Mouse (Mus musculus) bone marrow, adult 2 months (tissue): ENCODE results near the gene Fbxl22. TPM values are rescaled to one million over a fixed set of nuclear protein-coding genes. Genes with fewer than 3 reads are reported as not detected.

Experiments used
- H3K27ac ChIP-seq: fragments of 200-500 bp; 2 replicates; pipeline ENCODE4 v1.5.1; 2012; ENCODE audit warnings: low read depth, mild to moderate bottlenecking, control low read depth, inconsistent platforms, low read length; ENCODE audit not compliant: control insufficient read depth, poor library complexity, insufficient read depth
- H3K4me1 ChIP-seq: fragments of 200-500 bp; 2 replicates; pipeline ENCODE4 v1.6.1; 2011; ENCODE audit warnings: low read length; ENCODE audit not compliant: control insufficient read depth, insufficient read depth
- H3K4me3 ChIP-seq: fragments of 200-500 bp; replicated peaks from 2 replicates; pipeline ENCODE3; 2011; ENCODE audit warnings: mild to moderate bottlenecking, low read depth, low read length, control low read depth; ENCODE audit not compliant: control insufficient read depth
- CTCF ChIP-seq: fragments of 200-500 bp; IDR thresholded peaks from 2 replicates; pipeline ENCODE4 v1.5.1; 2011; ENCODE audit warnings: low read length, control low read depth; ENCODE audit not compliant: control insufficient read depth, insufficient read depth
- POLR2A ChIP-seq: fragments of 200-500 bp; IDR thresholded peaks from 2 replicates; pipeline ENCODE4 v1.6.1; 2011; ENCODE audit warnings: low read depth, mild to moderate bottlenecking, control low read depth, low read length, borderline replicate concordance; ENCODE audit not compliant: control insufficient read depth
- WGBS: fragments of 180-500 bp; shearing (Covaris S2); methylation state at CpG from one replicate; pipeline ENCODE4 v1.1.7; 2018; 5-methylcytosine and 5-hydroxymethylcytosine counted together
- polyA plus RNA-seq: library from polyadenylated mRNA; stranded (reverse); fragments of >200 nt; gene quantifications from 2 replicates; pipeline ENCODE4 v1.2.4, GENCODE M21; 2011; ENCODE audit warnings: low replicate concordance; ENCODE audit not compliant: missing spikeins, insufficient read depth, insufficient read length

Fbxl22 gene
- polyA plus RNA-seq = 0.90 TPM in 1 of 2 replicates, not detected in the other

- H3K4me3 ChIP-seq = no peak within 1 kb of the TSS
- WGBS = 73% methylated on average over 17 of the region's 17 CpGs
- TF ChIP-seq POLR2A (peak; percentile 20; the same call in 1 of the 2 replicates), CTCF (peak; percentile 56; the same call in 1 of the 2 replicates)
- no peak within 1 kb of the TSS for H3K27ac ChIP-seq
- H3K4me1 ChIP-seq = peaks cover 3% of the 10 kb centered on the region
These were observed at the start of gene Fbxl22 for GRCm38 (mm10) chr9:66514256-66514770. Gene Fbxl22, minus strand, starts transcription at chr9:66514593.

GRCm38 (mm10) chr9:66562215-66562614, 47.8 kb upstream of the Fbxl22 start:
- Histone ChIP-seq H3K4me3 (no peak overlapping the region), H3K27ac (no peak overlapping the region), H3K4me1 (peaks cover 1% of the 10 kb centered on the region)
- TF ChIP-seq POLR2A (no peak), CTCF (no peak)
- 38% methylated on average over 1 of the region's 1 CpGs for WGBS

DNA sequence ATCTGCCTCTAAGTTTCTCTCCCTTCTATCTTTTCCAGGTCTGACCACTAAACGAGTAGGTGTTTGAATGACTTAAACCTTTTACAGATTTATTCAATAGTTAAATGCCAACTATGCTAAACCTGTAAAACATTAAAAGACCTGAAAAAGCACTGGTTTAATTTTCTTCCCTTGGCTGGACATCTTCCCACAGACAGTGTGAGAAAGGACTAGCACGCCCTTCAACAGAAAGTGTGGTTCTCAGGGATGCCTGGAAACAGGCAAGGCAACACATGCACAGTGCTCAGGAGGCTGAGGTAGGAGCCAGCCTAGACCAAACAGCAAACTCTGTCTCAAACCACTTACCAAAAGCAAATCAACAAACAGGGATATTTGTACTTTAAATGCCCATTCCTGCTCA, 47.1 kb upstream of the Fbxl22 start:
- H3K4me3 ChIP-seq = no peak overlapping the region
- no peak overlapping the region for H3K27ac ChIP-seq
- TF ChIP-seq POLR2A = no peak
- no peak for TF ChIP-seq CTCF
- H3K4me1 ChIP-seq = peaks cover 1% of the 10 kb centered on the region
- WGBS = 83% methylated on average over 2 of the region's 2 CpGs

DNA sequence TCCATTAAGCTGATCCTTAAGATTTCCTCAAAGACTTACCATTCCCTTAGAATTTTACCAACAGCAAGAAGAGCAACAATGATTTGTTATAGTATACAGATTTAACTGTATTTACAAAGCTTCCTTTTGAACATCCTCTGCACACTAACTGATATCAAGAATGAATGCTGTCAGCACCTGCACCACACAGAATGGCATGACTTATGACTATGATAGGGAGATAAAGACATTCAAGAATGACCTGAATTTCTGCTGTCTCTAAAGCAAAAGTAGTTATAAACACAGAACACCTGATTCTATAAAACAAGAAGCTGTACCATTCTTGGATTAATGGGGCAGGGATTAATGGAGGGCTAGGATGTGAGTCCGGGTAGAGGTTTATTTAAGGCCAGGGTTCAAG, 46.3 kb upstream of the Fbxl22 start:
- TF ChIP-seq CTCF (no peak), POLR2A (no peak)
- H3K27ac ChIP-seq = no peak overlapping the region
- WGBS = 83% methylated on average over 1 of the region's 1 CpGs
- peaks cover 1% of the 10 kb centered on the region for H3K4me1 ChIP-seq
- no peak overlapping the region for H3K4me3 ChIP-seq

- WGBS = 0% methylated on average over 2 of the region's 2 CpGs
- peaks cover 1% of the 10 kb centered on the region for H3K4me1 ChIP-seq
These were observed 45.9 kb upstream of the Fbxl22 start for GRCm38 (mm10) chr9:66560295-66560694.

DNA sequence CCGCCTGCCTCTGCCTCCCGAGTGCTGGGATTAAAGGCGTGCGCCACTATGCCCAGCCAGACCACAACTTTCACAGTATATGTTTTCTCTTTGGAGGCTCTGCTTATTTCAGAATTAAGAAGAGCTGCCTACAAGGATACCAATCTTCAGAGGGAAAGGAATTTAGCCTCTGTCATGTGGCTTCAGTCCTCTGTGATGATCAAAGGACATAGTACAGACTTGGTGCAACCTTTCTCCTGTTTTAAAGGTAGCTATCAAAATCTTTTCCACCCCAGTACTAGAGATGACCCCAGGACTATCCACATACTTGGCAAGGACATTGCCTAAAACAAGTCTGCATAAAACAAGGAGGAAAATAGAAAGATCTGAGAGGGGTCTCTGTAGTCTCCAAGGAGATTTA, 44.6 kb upstream of the Fbxl22 start:
- Histone ChIP-seq H3K4me3 (no peak overlapping the region), H3K4me1 (peaks cover 1% of the 10 kb centered on the region), H3K27ac (no peak overlapping the region)
- WGBS = 87% methylated on average over 4 of the region's 4 CpGs
- TF ChIP-seq CTCF (no peak), POLR2A (no peak)

More at GRCm38 (mm10) chr9:66560295-66560694, 45.9 kb upstream of the Fbxl22 start:
- no peak overlapping the region for H3K4me3 ChIP-seq
- no peak for TF ChIP-seq POLR2A
- no peak for TF ChIP-seq CTCF
- no peak overlapping the region for H3K27ac ChIP-seq

DNA sequence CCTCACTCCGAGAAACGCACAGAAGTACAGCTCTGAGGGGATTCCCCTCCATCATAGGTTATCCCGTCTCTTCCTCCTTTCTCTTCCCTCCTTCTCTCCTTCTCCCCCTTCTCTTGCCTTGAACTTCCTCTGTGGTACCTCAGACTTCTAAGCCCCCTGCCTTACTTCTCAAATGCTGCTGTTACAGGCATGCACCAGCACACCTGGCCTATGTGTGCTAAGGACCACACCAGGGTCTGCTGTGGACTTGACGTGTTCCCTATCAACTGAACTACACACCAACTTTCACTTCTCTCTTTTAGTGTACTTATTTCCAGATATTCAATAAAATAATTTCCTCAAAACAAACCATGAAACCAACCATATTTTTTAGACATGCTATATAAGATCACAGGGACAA, 28.4 kb upstream of the Fbxl22 start:
- no peak overlapping the region for H3K27ac ChIP-seq
- no peak for TF ChIP-seq POLR2A
- TF ChIP-seq CTCF = no peak
- WGBS = 61% methylated on average over 4 of the region's 4 CpGs
- no peaks in the 10 kb centered on the region; the same call in 1 of the 2 replicates for H3K4me1 ChIP-seq
- no peak overlapping the region for H3K4me3 ChIP-seq

- TF ChIP-seq CTCF (no peak), POLR2A (no peak)
- WGBS = 96% methylated on average over 3 of the region's 3 CpGs
- Histone ChIP-seq H3K27ac (no peak overlapping the region), H3K4me3 (no peak overlapping the region), H3K4me1 (no peaks in the 10 kb centered on the region)
These were observed 7.2 kb upstream of the Fbxl22 start for GRCm38 (mm10) chr9:66521595-66521994.

DNA sequence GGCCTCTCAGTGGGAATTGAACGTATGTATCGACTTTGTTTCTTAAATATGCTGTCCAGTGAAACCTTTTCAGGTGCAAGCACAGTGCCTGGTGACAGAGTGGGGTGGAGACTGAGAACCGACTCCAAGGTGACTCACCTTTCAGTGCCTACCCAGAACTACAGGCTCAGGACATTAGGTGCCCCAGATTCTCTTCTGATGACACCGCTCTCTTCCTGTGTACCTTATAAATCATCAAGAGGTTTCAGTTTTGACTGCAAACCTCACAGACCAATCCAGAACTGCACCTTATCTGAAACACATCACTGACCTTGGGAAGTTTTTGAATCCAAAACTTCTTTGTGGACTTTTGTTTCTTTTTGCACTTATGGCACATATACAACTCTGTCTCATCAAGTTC, 5.9 kb upstream of the Fbxl22 start:
- no peak for TF ChIP-seq POLR2A
- no peak for TF ChIP-seq CTCF
- no peak overlapping the region for H3K27ac ChIP-seq
- H3K4me1 ChIP-seq = no peaks in the 10 kb centered on the region
- no peak overlapping the region for H3K4me3 ChIP-seq
- 96% methylated on average over 4 of the region's 4 CpGs for WGBS
